Mouse (Mus musculus) ES-Bruce4 (cell line): ENCODE data around the gene Camta1.

ENCODE experiments used
- CTCF ChIP-seq: IDR thresholded peaks from one replicate; pipeline ENCODE4 v1.8.1; 2011; ENCODE audit warnings: low read depth, low read length
- EP300 ChIP-seq: IDR thresholded peaks from 2 replicates; pipeline ENCODE4 v1.6.1; 2011; ENCODE audit warnings: low read depth, low read length; ENCODE audit not compliant: insufficient read depth
- POLR2A ChIP-seq: IDR thresholded peaks from one replicate; pipeline ENCODE4 v1.8.1; 2011; ENCODE audit warnings: low read length; ENCODE audit not compliant: insufficient read depth

- TF ChIP-seq CTCF (no peak), POLR2A (no peak), EP300 (no peak)
These were observed 393.3 kb downstream of the Camta1 start for GRCm38 (mm10) chr4:151468381-151468780.
